Mouse (Mus musculus): Measurements from ENCODE around the gene Tmem29. TPM values are rescaled to one million over a fixed set of nuclear protein-coding genes. Genes with fewer than 3 reads are reported as not detected.
A peak's percentile ranks its signal among the peaks of the same experiment; 100 is the strongest.
"Not testable (repeated sequence)": the region's sequence is repeated elsewhere in the genome, so short reads cannot be mapped to it uniquely, and the experiment has no call there.

The Tmem29 gene
- total RNA-seq (2021): 10 to 100 TPM; 36.5 to 38.9 TPM
- long read RNA-seq, experiment 1, transcript Tmem29-212 (3 exons, 1,433 nt): major isoform, 11 of 26 reads
- long read RNA-seq, experiment 1, partial matches to known transcripts: 0 of 26 reads
- long read RNA-seq, experiment 1, other reads (novel, unspliced or antisense): 8 of 26 reads
- long read RNA-seq, experiment 2, partial matches to known transcripts: 0 of 14 reads
- long read RNA-seq, experiment 2, other reads (novel, unspliced or antisense): 7 of 14 reads

GRCm38 (mm10) chrX:150458766-150459350 lies at the start of gene Tmem29:
Gene Tmem29 (minus strand): TSS chrX:150459154.
- TF ChIP-seq CTCF (IDR thresholded peaks at IDR 0.05): peak; percentile 83
- intact Hi-C loops (cut with DNase I): loop anchor here (1.0 kb wide), 1 partner anchor 19 kb away; no protein-coding TSS in a partner anchor
- peak; percentile 83 to 88 for DNase-seq (ENCODE audit: extremely low spot score in 1 of 2, low spot score in 2 of 2)
- Histone ChIP-seq H3K4me3 (peak within 1 kb of the TSS; percentile 63), H3K27ac (peak within 1 kb of the TSS; percentile 91)

GRCm38 (mm10) chrX:150508696-150509095 lies 49.7 kb upstream of the Tmem29 start:
- Histone ChIP-seq H3K27ac (peak overlapping the region; percentile 32; the same call in 1 of the 2 replicates), H3K4me3 (no peak overlapping the region)
- TF ChIP-seq CTCF (IDR thresholded peaks at IDR 0.05): no peak
- DNase-seq (ENCODE audit: extremely low spot score in 1 of 2, low spot score in 2 of 2): peak in 1 of 2 experiments; percentile 26
- intact Hi-C loops (cut with DNase I): no loop called here

GRCm38 (mm10) chrX:150487811-150488210 lies 28.9 kb upstream of the Tmem29 start:
- H3K4me3 ChIP-seq; H3K27ac ChIP-seq; DNase-seq (ENCODE audit: extremely low spot score in 1 of 2, low spot score in 2 of 2); intact Hi-C loops (cut with DNase I): not testable (repeated sequence)

GRCm38 (mm10) chrX:150486314-150487030 lies 27.5 kb upstream of the Tmem29 start:
- DNase-seq (ENCODE audit: extremely low spot score in 1 of 2, low spot score in 2 of 2); intact Hi-C loops (cut with DNase I); H3K4me3 ChIP-seq; H3K27ac ChIP-seq: not testable (repeated sequence)

- peak; percentile 88 for TF ChIP-seq CTCF (IDR thresholded peaks at IDR 0.05)
- intact Hi-C loops (cut with DNase I): loop anchor here (1.0 to 5.0 kb wide), 2 partner anchors 19 to 1754 kb away; partner anchors contain the start of genes Kdm5c and Tmem29
These were observed 19.2 kb upstream of the Tmem29 start for GRCm38 (mm10) chrX:150477854-150478780.

DNA sequence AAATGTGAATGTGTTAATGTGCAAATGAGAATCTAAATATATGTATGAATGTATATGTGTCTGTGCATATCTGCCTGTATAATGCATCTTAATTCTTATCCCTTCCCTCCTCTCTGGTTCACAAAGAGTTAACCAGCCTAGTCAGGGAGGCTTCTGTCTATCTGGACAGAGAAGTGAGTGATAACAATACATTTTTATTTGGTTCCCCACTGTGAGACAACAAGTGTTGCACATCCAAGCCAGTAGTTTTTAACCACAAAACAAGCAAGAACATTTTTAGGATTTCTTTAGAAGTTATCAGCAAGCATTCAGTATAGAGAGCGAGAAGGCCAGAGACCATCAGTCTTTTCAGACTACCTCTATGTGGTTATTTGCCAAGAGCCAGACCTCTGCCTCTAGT lies 12.5 kb upstream of the Tmem29 start:
- H3K27ac ChIP-seq: no peak overlapping the region
- no peak for DNase-seq (ENCODE audit: extremely low spot score in 1 of 2, low spot score in 2 of 2)
- no peak overlapping the region for H3K4me3 ChIP-seq
- TF ChIP-seq CTCF (IDR thresholded peaks at IDR 0.05): no peak
- intact Hi-C loops (cut with DNase I): no loop called here

More at GRCm38 (mm10) chrX:150477854-150478780, 19.2 kb upstream of the Tmem29 start:
- H3K4me3 ChIP-seq: peak overlapping the region; percentile 62
- DNase-seq (ENCODE audit: extremely low spot score in 1 of 2, low spot score in 2 of 2): peak; percentile 80 to 81
- peak overlapping the region; percentile 98 for H3K27ac ChIP-seq

- Histone ChIP-seq H3K27ac (no peak overlapping the region), H3K4me3 (no peak overlapping the region)
- no peak for TF ChIP-seq CTCF (IDR thresholded peaks at IDR 0.05)
- intact Hi-C loops (cut with DNase I): no loop called here
- no peak for DNase-seq (ENCODE audit: extremely low spot score in 1 of 2, low spot score in 2 of 2)
These were observed 9.3 kb upstream of the Tmem29 start for GRCm38 (mm10) chrX:150468266-150468665.

DNA sequence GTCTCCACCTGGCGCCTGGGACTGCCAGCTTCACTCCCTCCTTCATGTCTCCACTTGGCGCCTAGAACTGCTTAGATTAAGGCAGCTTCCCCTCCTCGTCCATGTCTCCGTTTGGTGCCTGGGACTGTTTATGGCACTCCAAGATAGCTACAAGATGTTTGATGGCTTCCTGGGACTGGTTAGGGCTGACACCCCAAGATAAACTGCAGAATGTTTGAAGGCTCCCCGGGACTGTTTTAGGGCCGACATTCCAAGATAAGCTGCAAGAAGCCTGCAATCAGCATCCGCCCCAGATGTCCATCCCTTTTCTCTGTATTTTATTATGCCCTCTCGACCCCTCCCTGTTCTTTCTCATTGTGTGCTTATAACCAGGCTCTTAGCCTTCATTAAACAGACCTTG lies 7.9 kb upstream of the Tmem29 start:
- H3K4me3 ChIP-seq; DNase-seq (ENCODE audit: extremely low spot score in 1 of 2, low spot score in 2 of 2); H3K27ac ChIP-seq; intact Hi-C loops (cut with DNase I): not testable (repeated sequence)

DNA sequence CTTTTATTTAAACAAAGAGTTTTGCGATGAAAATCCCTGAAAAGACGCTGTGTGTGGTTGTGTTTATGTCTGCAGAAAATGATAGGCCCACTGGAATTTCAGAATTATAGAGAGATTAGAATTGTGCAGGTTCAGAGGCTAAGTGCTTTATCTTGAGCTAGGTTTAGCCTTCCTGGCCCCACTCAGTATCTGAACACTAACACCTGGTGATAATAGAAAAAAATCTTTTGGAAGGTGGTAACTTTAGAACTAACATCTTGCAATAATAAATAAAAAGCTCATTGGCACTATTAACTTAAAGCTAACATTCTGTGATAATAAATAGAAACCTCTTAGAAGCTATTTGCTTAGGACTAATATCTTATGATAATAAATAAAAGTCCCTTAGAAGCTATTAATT lies 1.2 kb upstream of the Tmem29 start:
- Histone ChIP-seq H3K4me3 (no peak overlapping the region), H3K27ac (no peak overlapping the region)
- DNase-seq (ENCODE audit: extremely low spot score in 1 of 2, low spot score in 2 of 2): no peak
- no peak for TF ChIP-seq CTCF (IDR thresholded peaks at IDR 0.05)
- intact Hi-C loops (cut with DNase I): no loop called here

- Histone ChIP-seq H3K4me3 (peak overlapping the region; percentile 63), H3K27ac (peak overlapping the region; percentile 91)
- TF ChIP-seq CTCF (IDR thresholded peaks at IDR 0.05): no peak
- peak in 1 of 2 experiments; percentile 17 for DNase-seq (ENCODE audit: extremely low spot score in 1 of 2, low spot score in 2 of 2)
- intact Hi-C loops (cut with DNase I): loop anchor here (1.0 kb wide), 1 partner anchor 19 kb away; no protein-coding TSS in a partner anchor
These were observed 515 bp upstream of the Tmem29 start for GRCm38 (mm10) chrX:150459411-150459927.

GRCm38 (mm10) chrX:150458136-150458535 lies 818 bp downstream of the Tmem29 start:
- peak overlapping the region; percentile 91; the same call in 1 of the 2 replicates for H3K27ac ChIP-seq
- peak overlapping the region; percentile 63 for H3K4me3 ChIP-seq
- intact Hi-C loops (cut with DNase I): no loop called here
- DNase-seq (ENCODE audit: extremely low spot score in 1 of 2, low spot score in 2 of 2): no peak
- no peak for TF ChIP-seq CTCF (IDR thresholded peaks at IDR 0.05)

All from left cerebral cortex, adult 2 months (tissue).